Mouse (Mus musculus): ENCODE measurements around the gene Zp3.

- TF ChIP-seq CTCF (IDR thresholded peaks at IDR 0.05; ENCODE audit: low read depth) (no peak), EP300 (optimal IDR thresholded peaks at IDR 0.05) (no peak)
These were observed 37.2 kb upstream of the Zp3 start for GRCm38 (mm10) chr5:135942710-135943109.
